Mouse (Mus musculus) fibroblast of lung, adult 2 months (primary cell): ENCODE results near the gene Taok2.

Experiments
- DNase-seq: peaks from one replicate; pipeline ENCODE4 v3.0.0-alpha.2; 2011; ENCODE audit warnings: low read depth

Taok2 gene

DNA sequence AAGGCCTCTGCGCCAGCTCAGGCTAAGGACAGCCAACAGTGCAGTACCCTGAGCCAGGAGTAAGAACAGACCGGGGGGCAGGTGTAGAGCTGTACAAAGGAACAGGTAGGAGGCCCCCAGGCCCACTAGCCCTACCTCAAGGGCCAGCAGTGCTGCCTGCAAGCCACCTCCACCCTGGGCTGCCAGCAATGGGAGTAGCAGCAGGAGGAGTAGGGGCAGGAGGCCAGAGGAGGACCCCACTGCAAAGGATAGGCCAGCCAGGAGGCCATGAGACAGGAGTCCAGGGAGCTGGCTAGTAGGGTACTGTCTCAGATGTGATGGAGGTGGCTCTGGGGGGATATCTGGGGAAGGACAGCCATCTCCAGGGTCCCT, 14.0 kb downstream of the Taok2 start:
- DNase-seq, result no peak

DNA sequence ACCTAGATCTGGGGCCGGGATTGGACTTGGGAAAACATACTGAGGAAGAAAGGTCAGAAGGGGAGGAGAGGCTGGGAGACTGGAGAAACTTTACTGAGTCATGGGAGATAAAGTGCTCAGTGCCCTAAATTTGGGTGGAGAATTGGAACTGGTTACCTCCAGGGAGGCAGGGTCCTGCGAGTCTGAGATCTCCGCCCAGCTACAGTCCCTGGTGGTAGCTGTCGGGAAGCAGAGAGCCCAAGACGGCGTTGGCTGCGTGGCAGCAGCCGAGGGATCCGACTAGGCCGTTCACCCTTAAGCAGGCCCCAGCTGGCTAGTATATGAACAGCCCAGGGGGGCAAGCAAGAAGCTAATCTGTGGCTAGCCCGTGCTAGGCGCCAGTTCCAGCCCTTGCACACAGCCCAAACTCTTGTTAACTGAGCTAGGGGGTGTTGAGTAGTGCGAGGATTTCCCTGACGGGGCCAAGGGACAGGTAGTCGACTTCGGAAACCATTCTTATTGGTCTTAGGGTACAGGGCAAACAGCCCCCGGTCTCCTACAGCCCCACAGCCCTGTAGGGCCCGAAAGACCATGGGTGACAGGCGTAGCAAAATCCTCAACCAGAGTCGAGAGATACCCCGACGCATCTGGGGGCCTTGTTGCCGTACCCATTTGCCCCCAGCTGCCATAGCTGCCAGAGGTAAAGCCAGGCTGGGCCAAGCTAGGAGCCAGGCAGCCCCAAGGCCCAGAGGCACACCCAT, 14.6 kb downstream of the Taok2 start:
- no peak for DNase-seq

- DNase-seq, result no peak
These were observed 16.5 kb downstream of the Taok2 start for GRCm38 (mm10) chr7:126868003-126868402.

DNA sequence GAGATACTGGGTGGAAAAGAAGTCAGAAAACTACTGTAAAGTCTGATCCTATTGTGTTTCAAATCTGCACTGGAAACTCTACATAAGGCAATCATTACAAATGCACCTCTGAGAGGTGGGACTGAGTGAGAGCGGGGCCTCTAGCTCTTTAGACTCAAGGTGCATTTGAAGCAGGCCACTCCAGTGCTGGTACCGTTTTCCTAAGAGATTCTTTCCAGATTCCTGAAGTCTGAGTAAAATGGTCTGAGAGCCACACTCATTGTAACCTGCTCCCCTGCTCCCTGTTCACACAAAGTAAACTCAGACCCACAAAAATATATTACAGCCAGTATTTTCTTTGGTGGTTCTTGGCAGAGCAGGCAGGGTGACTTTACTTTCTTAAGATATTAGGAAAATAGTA, 17.0 kb downstream of the Taok2 start:
- no peak for DNase-seq

DNA sequence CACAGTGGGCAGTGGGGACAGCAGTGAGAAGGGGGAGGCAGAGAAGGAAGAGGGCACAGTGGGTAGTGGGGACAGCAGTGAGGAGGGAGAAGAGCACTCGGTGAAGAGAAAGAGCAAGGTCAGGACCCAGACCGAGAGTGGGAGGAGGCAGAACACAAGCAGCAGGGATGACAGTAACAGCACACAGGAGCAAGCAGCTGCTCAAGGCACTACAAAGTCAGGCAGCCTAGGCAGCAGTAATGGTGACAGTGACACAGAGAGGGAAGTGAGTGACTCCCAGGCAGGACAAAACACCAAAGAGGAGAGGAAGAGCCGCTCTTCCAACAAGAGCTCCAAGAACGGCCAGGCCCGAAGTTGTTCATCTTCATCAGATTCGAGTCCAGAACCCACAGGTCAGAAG, 20.7 kb downstream of the Taok2 start:
- DNase-seq, result no peak

DNA sequence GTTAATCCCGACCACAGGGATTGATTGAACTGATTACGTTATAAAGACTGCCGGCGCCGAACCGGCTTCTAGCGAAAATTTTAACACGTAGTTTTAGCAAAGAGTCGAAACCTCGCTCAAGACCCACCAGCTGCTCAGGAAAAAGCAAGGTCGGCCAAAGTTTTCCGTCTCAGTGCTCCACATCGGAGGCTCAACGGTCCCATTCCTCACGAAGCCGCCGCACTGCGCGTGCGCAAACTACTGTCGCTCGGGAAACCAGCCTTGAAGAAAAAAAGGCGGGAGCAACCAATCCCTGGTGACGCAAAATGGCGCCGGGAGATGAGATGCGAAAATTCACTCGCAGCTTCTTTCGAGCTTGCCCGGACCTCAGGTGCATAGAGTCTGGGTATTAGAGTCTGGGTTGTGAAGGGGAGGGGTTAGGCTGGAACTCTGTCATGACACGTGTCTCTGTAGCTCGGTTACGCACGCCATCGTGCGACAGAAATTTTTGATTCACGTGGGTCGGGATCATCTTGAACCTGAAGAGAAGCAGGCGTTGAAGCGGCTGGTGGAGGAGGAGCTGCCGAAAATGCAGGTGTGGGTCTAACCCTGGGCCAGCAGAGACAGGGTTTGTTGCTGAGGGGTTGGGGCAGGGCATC, 22.2 kb downstream of the Taok2 start, which contains the start of gene Ino80e:
Gene Ino80e (minus strand): TSS at position 231 of the 638 bp plus-strand sequence.
- peak; percentile 75 for DNase-seq

- DNase-seq, result peak; percentile 83
These were observed 22.9 kb downstream of the Taok2 start, which contains the start of gene Hirip3 for GRCm38 (mm10) chr7:126861429-126862130. Gene Hirip3, plus strand, starts transcription at chr7:126861972.

- no peak for DNase-seq
These were observed 23.5 kb downstream of the Taok2 start for GRCm38 (mm10) chr7:126860987-126861386.

DNA sequence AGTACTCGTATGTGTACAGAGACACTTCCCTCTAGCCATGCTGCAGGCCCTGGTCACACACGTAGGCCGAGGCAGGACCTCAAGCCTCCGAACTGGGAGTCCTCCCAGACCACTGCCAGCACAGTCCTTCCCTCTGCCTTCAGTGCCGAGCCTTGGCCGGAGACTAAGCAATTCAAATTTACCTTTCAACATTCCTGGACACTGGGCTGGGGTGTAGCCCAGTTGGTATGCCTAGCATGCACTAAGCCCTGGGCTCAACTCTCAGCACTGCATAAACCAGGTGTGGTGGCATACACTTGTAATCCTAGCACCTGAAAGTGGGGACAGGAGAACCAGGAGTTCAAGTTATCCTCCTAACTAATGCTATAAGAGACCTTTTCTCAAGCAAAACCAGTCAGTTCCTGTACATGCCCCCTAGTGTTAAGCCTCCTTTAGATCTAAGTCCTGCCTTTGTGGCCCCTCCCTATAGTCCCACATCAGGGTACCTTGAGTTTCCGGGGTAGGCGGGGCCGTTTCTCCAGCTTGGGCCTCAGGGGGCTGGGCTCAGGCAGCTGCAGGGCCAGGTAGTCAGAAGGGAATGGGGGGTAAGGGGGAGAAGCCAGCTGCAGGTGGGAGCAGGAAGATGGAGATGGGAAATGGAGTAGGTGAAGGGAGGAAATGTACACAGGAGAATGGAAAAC, 27.6 kb downstream of the Taok2 start:
- DNase-seq, result no peak

DNA sequence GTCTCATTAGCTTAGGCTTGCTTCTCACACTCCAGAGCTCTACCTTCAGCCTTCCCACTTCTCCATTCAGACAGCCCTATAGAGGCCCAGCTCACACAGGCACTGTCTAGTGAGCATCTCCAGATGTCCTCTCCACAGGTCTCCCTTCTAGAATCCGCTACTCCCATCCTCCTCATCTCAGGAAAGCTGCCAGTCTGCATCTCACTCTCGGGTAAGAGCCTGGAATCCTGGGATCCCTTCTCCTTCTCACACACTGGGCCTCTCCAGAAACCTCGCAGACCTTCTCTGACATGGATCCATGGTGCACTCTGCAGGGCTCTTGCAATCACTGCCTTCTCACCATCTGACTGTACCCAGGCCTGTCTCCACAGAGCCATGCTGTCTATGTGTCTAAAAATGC, 28.9 kb downstream of the Taok2 start:
- DNase-seq, result no peak

GRCm38 (mm10) chr7:126853454-126853853, 31.0 kb downstream of the Taok2 start:
- no peak for DNase-seq

- DNase-seq, result no peak
These were observed 33.3 kb downstream of the Taok2 start for GRCm38 (mm10) chr7:126851192-126851591.

- no peak for DNase-seq
These were observed 34.3 kb downstream of the Taok2 start for GRCm38 (mm10) chr7:126850161-126850560.

DNA sequence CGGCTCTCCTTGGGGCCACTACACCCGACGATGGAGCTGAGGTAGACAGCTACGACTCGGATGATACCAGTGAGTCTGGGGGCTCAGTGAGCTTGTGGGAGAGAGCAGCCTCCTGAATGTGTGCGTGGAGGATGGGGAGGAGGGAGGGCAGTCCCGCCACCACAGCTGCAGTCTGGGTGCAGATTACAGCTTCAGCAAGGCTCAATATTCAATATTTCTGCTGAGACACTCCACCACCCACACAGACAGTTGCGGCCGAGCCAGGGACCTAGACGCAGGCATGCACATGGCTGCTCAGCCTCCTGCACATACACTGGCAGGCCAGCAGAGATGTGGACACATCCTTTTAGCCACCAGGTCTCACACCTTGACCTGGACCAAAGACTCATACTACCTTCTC, 35.7 kb downstream of the Taok2 start:
- DNase-seq, result no peak

GRCm38 (mm10) chr7:126847421-126848398, 36.8 kb downstream of the Taok2 start:
- no peak for DNase-seq

DNA sequence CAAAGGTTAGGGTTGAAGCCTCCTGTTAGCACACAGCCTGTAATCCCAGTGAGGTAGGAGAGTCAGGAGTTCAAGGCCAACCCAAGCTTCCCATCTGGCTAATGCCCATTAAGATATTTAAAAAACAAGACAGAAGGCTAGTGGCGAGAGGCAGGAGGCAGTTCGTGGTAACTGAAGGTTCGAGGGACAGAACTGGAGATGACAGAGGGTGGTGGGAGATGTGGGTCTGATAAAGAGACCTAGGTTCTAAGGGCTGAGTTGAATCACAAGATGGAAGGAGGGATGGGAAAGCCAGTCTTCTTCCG, 37.4 kb downstream of the Taok2 start, which contains the start of gene Doc2a:
Gene Doc2a (plus strand): TSS at position 301 of the 305 bp plus-strand sequence.
- no peak for DNase-seq

- no peak for DNase-seq
These were observed 39.0 kb downstream of the Taok2 start for GRCm38 (mm10) chr7:126845516-126845915.

DNA sequence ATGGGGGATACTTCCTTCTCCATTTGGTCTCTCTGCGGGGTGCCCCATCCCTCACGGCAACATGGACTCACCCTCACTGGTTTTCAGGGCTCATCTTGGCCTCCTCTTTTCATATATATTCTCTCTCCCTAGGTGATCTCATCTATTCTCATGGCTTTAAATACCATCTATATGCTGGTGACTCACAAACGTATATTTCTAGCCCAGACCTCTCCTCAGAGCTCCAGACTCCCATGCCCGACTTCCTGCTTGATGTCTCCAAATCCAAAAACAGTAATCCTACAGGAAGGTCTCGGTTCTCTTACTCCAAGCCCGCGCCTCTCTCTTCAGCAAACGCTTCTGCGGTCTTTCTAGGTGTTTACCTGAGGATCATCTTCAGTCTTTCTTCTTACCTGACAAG, 41.2 kb downstream of the Taok2 start:
- no peak for DNase-seq

GRCm38 (mm10) chr7:126833294-126833693, 51.2 kb downstream of the Taok2 start:
- no peak for DNase-seq

DNA sequence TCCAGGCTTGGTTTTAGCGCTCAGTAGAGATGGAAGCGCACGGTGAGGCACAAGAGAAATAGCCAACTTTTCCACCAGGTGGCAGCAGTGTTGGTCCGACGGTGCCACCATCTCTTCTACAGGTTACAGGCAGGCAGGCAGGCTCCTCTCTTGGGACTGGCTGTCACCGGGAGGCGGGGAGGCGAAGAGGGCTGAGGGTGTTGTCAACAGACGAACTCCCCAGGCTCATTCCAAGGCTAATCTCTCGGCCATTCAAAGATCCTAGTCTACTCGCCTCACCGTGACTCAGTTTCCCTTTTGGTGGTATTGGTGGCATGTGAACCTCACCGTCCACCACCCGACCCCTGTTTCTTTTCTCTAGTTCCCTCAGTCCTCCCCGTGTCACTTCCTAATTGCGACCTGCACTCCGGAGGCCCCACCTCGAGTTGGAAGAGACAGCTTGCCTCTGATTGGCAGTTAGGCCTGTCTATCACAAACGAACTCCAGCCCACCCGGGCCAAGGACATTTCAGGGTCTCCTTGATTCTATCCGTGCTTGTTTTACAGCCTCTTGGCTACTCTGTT, 52.4 kb downstream of the Taok2 start:
- peak; percentile 20 for DNase-seq

DNA sequence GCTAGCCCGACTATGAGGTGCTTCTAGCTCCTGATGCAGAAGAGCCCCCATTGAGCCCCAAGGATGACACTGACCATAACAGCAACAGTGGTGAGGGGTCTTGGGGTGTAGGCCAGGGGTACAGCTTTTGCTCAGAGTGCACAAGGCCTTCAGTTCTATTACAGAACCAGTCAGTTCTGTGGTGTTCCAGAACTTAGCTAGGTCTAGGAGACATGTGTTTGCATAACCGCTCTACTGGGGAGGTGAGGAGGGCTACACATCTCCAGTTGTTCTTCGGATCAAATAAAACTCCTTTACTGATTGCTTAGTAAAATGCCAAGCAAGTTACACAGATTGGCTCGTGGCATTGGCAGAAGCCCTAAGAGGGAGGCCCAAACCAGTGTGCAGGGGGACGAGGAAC, 53.0 kb downstream of the Taok2 start, which contains the start of gene 4930451I11Rik:
Gene 4930451I11Rik (minus strand): TSS at position 101 of the 400 bp plus-strand sequence.
- no peak for DNase-seq
